Mouse (Mus musculus): Measurements from ENCODE around the gene Hivep2. TPM values are rescaled to one million over a fixed set of nuclear protein-coding genes. Genes with fewer than 3 reads are reported as not detected.

The Hivep2 gene
- polyA plus RNA-seq, 1 experiment, result 14.4 TPM

DNA sequence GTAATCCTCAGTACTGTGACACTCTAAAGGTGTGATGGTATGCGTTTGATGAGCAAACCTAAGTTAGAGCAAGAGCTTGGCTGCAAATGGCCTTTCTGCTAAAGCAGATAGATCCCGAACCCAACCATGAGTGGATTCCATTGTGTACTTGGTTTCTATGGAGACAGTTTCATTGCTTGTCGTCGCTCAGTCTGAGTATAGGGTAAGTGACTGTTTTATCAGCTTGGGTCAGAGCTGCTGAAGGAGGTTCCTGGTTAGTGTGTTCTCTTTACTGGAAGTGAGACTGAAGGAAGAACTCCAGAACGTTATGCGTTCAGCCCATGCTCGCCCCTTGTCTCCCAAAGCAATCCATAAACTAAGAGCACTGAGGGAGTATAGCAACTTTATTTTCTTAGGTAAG, 54.4 kb downstream of the Hivep2 start:
- DNase-seq (ENCODE audit: low spot score), result no peak

DNA sequence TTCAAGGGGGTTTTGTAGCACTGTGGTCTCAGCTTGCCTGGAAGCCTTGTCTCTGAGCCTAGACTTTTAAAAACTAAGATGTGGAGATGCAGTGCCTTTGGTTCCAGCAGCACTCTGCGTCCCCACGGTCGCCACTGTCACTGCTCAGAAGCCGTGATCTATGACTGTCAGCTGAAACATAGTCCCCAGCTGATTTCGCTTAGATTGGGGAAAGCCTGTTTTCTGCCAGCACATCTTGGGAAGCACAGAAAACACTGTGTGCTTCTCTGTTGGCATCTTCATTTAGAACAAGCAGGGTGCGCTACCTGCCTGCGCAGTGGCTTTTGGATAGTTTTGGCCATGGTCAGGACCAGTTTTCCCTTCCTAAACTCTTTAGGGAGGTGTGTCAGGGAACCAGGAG, 59.1 kb downstream of the Hivep2 start:
- DNase-seq (ENCODE audit: low spot score), result no peak

DNA sequence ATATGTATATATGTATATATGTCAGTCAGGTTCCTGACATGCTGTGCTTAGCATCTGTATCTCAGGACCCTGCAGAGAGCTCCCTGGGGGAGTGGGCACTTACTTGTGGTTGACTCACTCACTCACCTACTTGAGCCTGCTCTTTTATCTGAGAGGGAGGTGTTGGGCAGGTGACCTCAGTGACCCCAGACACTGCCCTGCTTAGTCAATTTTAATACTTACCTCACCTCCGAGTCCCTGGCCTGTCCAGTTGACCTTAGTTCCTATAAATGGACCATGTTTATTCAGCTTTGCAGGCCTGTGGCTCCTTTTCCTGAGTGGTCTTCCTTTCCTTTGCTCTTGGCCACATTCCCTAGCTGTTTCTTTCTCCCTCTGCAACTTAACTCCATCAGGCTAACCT, 61.9 kb downstream of the Hivep2 start:
- no peak for DNase-seq (ENCODE audit: low spot score)

GRCm38 (mm10) chr10:14028956-14029355, 63.1 kb downstream of the Hivep2 start:
- DNase-seq (ENCODE audit: low spot score), result no peak

DNA sequence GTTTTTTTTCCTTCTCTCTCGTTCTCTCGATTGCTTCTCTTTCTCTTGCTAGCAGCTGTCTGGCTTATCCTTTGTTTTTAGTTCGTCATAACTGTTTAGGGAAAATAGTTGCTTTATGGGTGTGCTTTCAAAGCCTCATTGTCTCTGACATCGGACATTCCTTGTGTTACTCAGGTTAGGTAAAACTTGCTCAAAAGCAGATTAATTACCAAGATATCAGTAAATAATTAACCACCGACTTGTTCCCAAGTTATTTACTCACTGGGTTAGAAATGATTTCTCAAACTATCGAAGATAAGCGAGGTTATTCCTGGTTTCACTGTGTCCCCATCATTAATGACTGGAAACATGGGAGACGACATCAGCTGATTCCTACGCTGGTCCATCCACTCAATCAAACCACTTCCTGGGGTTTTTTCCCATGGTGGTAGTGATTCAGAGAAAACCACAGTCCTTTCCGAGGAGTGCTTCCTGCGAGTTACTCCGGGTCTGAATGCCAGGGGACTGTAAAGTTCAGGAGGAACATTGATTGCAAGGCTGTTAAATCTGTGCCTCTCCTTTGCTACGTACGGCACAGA, 64.7 kb downstream of the Hivep2 start:
- no peak for DNase-seq (ENCODE audit: low spot score)

- no peak for DNase-seq (ENCODE audit: low spot score)
These were observed 66.7 kb downstream of the Hivep2 start for GRCm38 (mm10) chr10:14032532-14032931.

GRCm38 (mm10) chr10:14034046-14034445, 68.2 kb downstream of the Hivep2 start:
- DNase-seq (ENCODE audit: low spot score), result no peak

- DNase-seq (ENCODE audit: low spot score), result no peak
These were observed 68.9 kb downstream of the Hivep2 start for GRCm38 (mm10) chr10:14034790-14035189.

GRCm38 (mm10) chr10:14035607-14036006, 69.7 kb downstream of the Hivep2 start:
- no peak for DNase-seq (ENCODE audit: low spot score)

DNA sequence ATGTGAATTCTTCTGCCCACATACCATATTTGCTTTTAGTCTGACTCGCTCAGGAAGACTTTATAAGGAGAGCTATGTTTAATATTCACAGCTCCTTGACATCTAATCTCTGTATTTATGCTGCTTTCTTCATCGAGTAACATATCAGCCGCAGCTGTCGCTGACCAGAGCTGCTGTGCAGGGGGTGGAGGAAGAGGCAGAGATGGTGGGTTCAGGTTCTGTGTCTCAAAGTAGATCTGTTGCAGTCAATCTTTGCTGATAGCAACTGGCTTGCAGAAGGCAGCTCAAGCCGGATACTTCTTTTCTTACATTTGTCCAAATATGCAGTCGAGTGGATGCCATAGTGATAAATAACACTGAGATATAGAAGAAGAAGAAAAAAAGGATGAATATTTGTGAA, 70.6 kb downstream of the Hivep2 start:
- DNase-seq (ENCODE audit: low spot score), result no peak

- DNase-seq (ENCODE audit: low spot score), result no peak
These were observed 72.2 kb downstream of the Hivep2 start for GRCm38 (mm10) chr10:14037977-14038489.

DNA sequence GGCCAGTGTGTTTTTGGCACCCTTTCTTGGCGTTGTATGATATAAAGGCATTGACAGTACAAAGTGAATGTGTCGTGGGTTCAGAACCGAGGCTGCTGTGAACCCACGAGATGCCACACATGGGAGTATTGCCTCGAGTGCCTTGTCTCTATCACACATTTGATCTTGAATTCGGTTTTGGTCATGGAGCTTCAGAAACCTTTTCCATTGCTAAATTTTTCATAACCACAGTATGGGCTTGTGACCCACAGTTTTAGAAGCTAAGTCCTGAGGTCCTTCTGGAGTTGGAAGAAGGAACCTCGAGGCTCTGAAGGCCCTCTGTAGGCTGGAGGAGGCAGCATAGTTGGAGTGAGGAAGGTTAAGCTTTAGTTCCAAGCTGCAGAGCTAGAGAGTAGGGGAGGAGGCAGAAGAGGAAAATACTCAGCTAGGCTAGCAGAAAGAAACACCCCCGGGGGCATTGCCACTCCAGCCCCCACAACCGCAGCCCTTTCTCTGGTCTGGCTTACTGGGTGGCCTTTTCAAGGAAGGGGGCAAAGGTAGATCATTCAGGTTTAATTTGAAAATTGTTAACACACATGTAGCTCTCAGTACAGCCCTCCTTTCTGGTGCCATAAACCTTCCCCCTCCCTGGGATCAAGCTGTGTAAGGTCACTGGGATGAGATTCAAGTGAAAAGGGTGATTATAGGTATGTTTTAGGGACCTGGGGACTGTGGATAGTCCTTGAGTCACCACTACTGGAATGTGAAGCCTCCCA, 75.0 kb downstream of the Hivep2 start:
- no peak for DNase-seq (ENCODE audit: low spot score)

- no peak for DNase-seq (ENCODE audit: low spot score)
These were observed 75.7 kb downstream of the Hivep2 start for GRCm38 (mm10) chr10:14041606-14042005.

DNA sequence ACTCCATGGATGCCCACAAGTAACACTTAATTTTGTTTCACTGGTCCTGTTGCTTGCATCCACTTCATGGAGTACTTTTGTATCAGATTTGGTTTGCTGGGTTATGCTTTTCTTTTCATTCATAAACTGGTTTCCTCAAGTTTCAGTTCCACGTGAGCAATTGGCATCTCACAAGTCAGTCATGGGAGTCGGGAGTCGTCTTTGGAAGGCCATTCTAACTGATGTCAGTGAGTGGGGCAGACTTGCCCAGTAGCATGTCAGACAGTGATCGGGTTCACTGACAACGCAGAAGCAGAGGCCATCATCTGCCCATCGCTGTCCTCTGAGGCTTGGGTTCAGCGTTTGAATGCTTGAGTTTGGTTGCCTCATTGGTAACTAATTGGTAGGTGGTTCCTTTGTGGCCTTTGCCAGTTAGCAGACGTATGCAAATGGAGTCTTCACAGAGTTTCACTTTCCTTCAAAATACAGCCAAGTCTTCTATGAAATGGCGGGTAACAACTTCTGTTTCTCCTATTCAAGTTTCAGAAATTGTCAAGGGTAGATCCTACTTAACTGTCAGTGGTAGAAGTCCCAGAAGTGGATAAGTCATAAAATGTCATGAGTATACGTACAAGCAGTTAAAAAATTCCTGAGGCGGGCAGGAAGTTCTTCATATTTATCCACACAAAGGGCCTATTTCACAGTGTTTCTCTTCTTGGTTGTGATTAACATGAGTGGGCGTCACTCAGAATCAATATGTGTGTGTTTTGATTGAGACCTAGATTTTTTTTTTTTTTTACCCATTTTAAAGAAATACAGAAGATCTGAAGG, 76.9 kb downstream of the Hivep2 start:
- no peak for DNase-seq (ENCODE audit: low spot score)

- no peak for DNase-seq (ENCODE audit: low spot score)
These were observed 77.5 kb downstream of the Hivep2 start for GRCm38 (mm10) chr10:14043349-14043710.

GRCm38 (mm10) chr10:14044046-14044782, 78.3 kb downstream of the Hivep2 start:
- no peak for DNase-seq (ENCODE audit: low spot score)

- DNase-seq (ENCODE audit: low spot score), result no peak
These were observed 79.0 kb downstream of the Hivep2 start for GRCm38 (mm10) chr10:14044783-14045392.

GRCm38 (mm10) chr10:14045745-14046144, 79.9 kb downstream of the Hivep2 start:
- no peak for DNase-seq (ENCODE audit: low spot score)

GRCm38 (mm10) chr10:14046171-14046651, 80.3 kb downstream of the Hivep2 start:
- DNase-seq (ENCODE audit: low spot score), result no peak

DNA sequence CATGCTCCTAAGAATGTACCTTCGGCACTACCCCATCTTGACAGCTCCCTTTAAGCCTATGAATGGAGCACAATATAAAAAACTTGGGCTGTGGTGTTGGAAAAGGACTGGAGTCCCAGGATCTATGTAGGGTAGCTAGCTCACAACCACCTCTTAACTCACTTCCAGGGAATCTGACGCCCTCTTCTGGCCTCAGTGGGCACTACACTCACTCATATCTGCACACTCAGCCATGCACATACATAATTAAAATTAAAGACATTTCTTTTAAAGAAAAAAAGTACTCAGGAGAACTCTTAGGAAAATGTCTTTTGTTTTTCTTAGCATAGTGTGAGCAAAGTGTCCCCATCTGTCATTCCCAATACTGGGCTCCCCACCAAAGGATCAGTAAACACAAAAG, 81.1 kb downstream of the Hivep2 start:
- no peak for DNase-seq (ENCODE audit: low spot score)

DNA sequence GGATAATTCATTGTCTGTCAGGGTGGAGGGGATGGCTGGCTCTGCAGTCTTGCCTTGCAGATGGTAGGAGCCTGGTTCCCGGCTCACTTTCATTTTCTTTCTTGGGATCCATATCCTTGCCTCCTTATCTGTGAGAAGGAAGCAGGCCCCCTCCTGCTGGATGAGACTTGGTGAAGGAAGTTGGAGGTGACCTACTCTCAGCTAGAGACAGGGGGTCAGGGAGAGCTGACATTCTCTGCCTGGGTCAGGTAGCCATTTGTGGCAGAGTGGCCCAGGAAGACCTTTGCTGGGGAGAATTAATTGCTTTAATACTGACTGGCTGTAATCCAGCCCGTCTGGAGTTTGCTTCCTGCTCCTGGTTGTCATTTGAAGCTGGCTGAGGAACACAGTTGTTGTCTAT, 81.8 kb downstream of the Hivep2 start:
- no peak for DNase-seq (ENCODE audit: low spot score)
